Mouse (Mus musculus): Measurements from ENCODE around the gene Lrpap1.

GRCm38 (mm10) chr5:35143460-35144245 lies 38.1 kb upstream of the Lrpap1 start:
- TF ChIP-seq EP300 (IDR thresholded peaks at IDR 0.05; ENCODE audit: low read depth) (no peak), CTCF (IDR thresholded peaks at IDR 0.05; ENCODE audit: low read depth) (no peak)

Data from liver, postnatal 0 days (tissue).